Mouse (Mus musculus) stomach, postnatal 0 days (tissue): Measurements from ENCODE around the gene Tldc2. TPM values are rescaled to one million over a fixed set of nuclear protein-coding genes. Genes with fewer than 3 reads are reported as not detected.

ENCODE experiments used
- ATAC-seq: fragments of 200-750 bp; cut with Nextera tagmentation; 2 replicates; pipeline ENCODE4 v1.8.0; 2017; ENCODE audit not compliant: low FRiP score, low TSS enrichment
- DNase-seq: peaks from one replicate; pipeline ENCODE4 v3.0.0-alpha.2; 2016; ENCODE audit warnings: low spot score
- H3K27ac ChIP-seq: fragments of 300-500 bp; sonication (generic); replicated peaks from 2 replicates; pipeline ENCODE4 v1.5.1; 2014; ENCODE audit warnings: mild to moderate bottlenecking, control low read depth
- H3K27me3 ChIP-seq: fragments of 300-500 bp; sonication (generic); 2 replicates; pipeline ENCODE4 v1.6.1; 2014; ENCODE audit warnings: low read length; ENCODE audit not compliant: control insufficient read depth, insufficient read depth
- H3K36me3 ChIP-seq: fragments of 300-500 bp; sonication (generic); 2 replicates; pipeline ENCODE4 v1.6.1; 2014; ENCODE audit warnings: low read length, mixed read lengths; ENCODE audit not compliant: control insufficient read depth, insufficient read depth
- H3K4me1 ChIP-seq: fragments of 300-500 bp; sonication (generic); replicated peaks from 2 replicates; pipeline ENCODE4 v1.6.1; 2014; ENCODE audit warnings: antibody characterized with exemption; ENCODE audit not compliant: control insufficient read depth, insufficient read depth
- H3K4me2 ChIP-seq: fragments of 300-500 bp; sonication (generic); replicated peaks from 2 replicates; pipeline ENCODE4 v1.6.1; 2014; ENCODE audit warnings: low read depth, mild to moderate bottlenecking, control low read depth, moderate library complexity
- H3K4me3 ChIP-seq: fragments of 300-500 bp; sonication (generic); 2 replicates; pipeline ENCODE4 v1.5.1; 2014; ENCODE audit warnings: low read depth, low read length, control low read depth
- H3K9ac ChIP-seq: fragments of 300-500 bp; sonication (generic); 2 replicates; pipeline ENCODE4 v1.6.1; 2014; ENCODE audit warnings: mild to moderate bottlenecking, low read length, control low read depth, mixed read lengths
- H3K9me3 ChIP-seq: fragments of 300-500 bp; sonication (generic); 2 replicates; pipeline ENCODE4 v1.6.1; 2016; ENCODE audit warnings: low read length; ENCODE audit not compliant: control insufficient read depth
- CTCF ChIP-seq: IDR thresholded peaks from 2 replicates; pipeline ENCODE4 v1.5.1; 2016; ENCODE audit warnings: antibody characterized with exemption, low read depth, mild to moderate bottlenecking, moderate library complexity
- EP300 ChIP-seq: optimal IDR thresholded peaks from 2 replicates; pipeline ENCODE3; 2016; ENCODE audit warnings: antibody characterized with exemption
- WGBS: fragments of 180-500 bp; shearing (Covaris S2); extraction: QIAGEN DNeasy Blood & Tissue Kit; methylation state at CpG from one replicate; pipeline ENCODE4 v1.1.7; 2014; 5-methylcytosine and 5-hydroxymethylcytosine counted together
- polyA plus RNA-seq: library from polyadenylated mRNA; unstranded; fragments of >200 nt; fragmentation: Nextera tagmentation; extraction: Ambion mirVana; gene quantifications from 2 replicates; pipeline ENCODE4 v1.2.1, GENCODE M21; 2015

The Tldc2 gene
- polyA plus RNA-seq, 1 experiment from 2014 or later, result not detected

- Histone ChIP-seq H3K27ac (no peak overlapping the region), H3K4me1 (no peaks in the 10 kb centered on the region), H3K36me3 (no peaks in the 10 kb centered on the region), H3K9me3 (no peaks in the 10 kb centered on the region), H3K9ac (no peak overlapping the region), H3K4me2 (no peak overlapping the region), H3K27me3 (no peaks in the 10 kb centered on the region), H3K4me3 (no peak overlapping the region)
- no peak for ATAC-seq
- 79% methylated on average over 5 of the region's 5 CpGs for WGBS
- TF ChIP-seq EP300 (no peak), CTCF (no peak)
- DNase-seq, result no peak
Measured at GRCm38 (mm10) chr2:157144132-157144531, 57.3 kb downstream of the Tldc2 start.

GRCm38 (mm10) chr2:157145173-157145572 lies 58.3 kb downstream of the Tldc2 start:
- no peak overlapping the region for H3K9ac ChIP-seq
- TF ChIP-seq CTCF (no peak), EP300 (no peak)
- H3K4me2 ChIP-seq, result no peak overlapping the region
- no peaks in the 10 kb centered on the region for H3K4me1 ChIP-seq
- no peak for ATAC-seq
- no peak overlapping the region for H3K27ac ChIP-seq
- no peaks in the 10 kb centered on the region for H3K27me3 ChIP-seq
- DNase-seq, result no peak
- WGBS, result 52% methylated on average over 1 of the region's 1 CpGs
- H3K4me3 ChIP-seq, result no peak overlapping the region
- H3K36me3 ChIP-seq, result peaks cover 2% of the 10 kb centered on the region; the same call in 1 of the 2 replicates
- no peaks in the 10 kb centered on the region for H3K9me3 ChIP-seq

Other genes starting within 250 kb of the Tldc2 start
- gene Tgif2, start 247.0 kb upstream of the Tldc2 start, polyA plus RNA-seq, result 11.9 and 13.3 TPM in 2 replicates
- 2.4 and 2.7 TPM in 2 replicates for gene 4930518I15Rik, start 229.1 kb upstream of the Tldc2 start, polyA plus RNA-seq
- 221 and 227 TPM in 2 replicates for gene Rab5if, start 223.9 kb upstream of the Tldc2 start, polyA plus RNA-seq
- 0.10 and 0.17 TPM in 2 replicates for gene Sla2, start 199.9 kb upstream of the Tldc2 start, polyA plus RNA-seq
- 21.1 and 22.4 TPM in 2 replicates for gene Ndrg3, start 95.0 kb upstream of the Tldc2 start, polyA plus RNA-seq
- 7.9 and 8.6 TPM in 2 replicates for gene Dsn1, start 79.9 kb upstream of the Tldc2 start, polyA plus RNA-seq
- 0.65 and 0.86 TPM in 2 replicates for gene Soga1, start 7.8 kb upstream of the Tldc2 start, polyA plus RNA-seq
- 16.1 and 17.4 TPM in 2 replicates for gene Samhd1, start 48.2 kb downstream of the Tldc2 start, polyA plus RNA-seq
- gene Rbl1, start 117.5 kb downstream of the Tldc2 start, polyA plus RNA-seq, result 9.1 and 10.2 TPM in 2 replicates
- 178 and 192 TPM in 2 replicates for gene Rpn2, start 192.0 kb downstream of the Tldc2 start, polyA plus RNA-seq
- gene Mroh8, start 192.5 kb downstream of the Tldc2 start, polyA plus RNA-seq, result 0.17 and 0.22 TPM in 2 replicates